Mouse (Mus musculus): ENCODE measurements around the gene Irf7.
A peak's percentile ranks its signal among the peaks of the same experiment; 100 is the strongest.

GRCm38 (mm10) chr7:141215101-141215879, 51.0 kb downstream of the Irf7 start, which contains the start of gene Rassf7:
- TF ChIP-seq CTCF (IDR thresholded peaks at IDR 0.05; ENCODE audit: extremely low read depth, insufficient read depth, insufficient read length, insufficient replicate concordance) (no peak), POLR2A (IDR thresholded peaks at IDR 0.05; ENCODE audit: low read depth, low read length) (peak; percentile 54; the same call in 1 of the 2 replicates)

Data from spleen, adult 2 months (tissue).